Mouse (Mus musculus) spleen, adult 18-20 months (tissue): ENCODE data around the gene Ccdc86.

ENCODE experiments used
- DNase-seq, 2 experiments: peaks; one replicate each; pipeline ENCODE4 v3.0.0; 2022; ENCODE audit warnings: mixed read lengths in 2 of 2

Gene Ccdc86

GRCm38 (mm10) chr19:10949112-10949511, at the start of gene Ccdc86:
Ccdc86 (minus strand) TSS chr19:10949266.
- DNase-seq: peak; percentile 89 to 92

- DNase-seq: no peak
Observed at GRCm38 (mm10) chr19:10993150-10993549, 44.1 kb upstream of the Ccdc86 start, which contains the start of gene Ms4a15. Ms4a15 (minus strand) TSS chr19:10993250.

GRCm38 (mm10) chr19:10991911-10992310, 42.8 kb upstream of the Ccdc86 start:
- no peak for DNase-seq

- DNase-seq: no peak
Observed at GRCm38 (mm10) chr19:10990751-10991150, 41.7 kb upstream of the Ccdc86 start.

- no peak for DNase-seq
Observed at GRCm38 (mm10) chr19:10988563-10988962, 39.5 kb upstream of the Ccdc86 start.

- no peak for DNase-seq
Observed at GRCm38 (mm10) chr19:10985889-10986288, 36.8 kb upstream of the Ccdc86 start.

GRCm38 (mm10) chr19:10984551-10984950, 35.5 kb upstream of the Ccdc86 start:
- DNase-seq: no peak

GRCm38 (mm10) chr19:10983146-10983545, 34.1 kb upstream of the Ccdc86 start:
- DNase-seq: peak in 1 of 2 experiments; percentile 63

- DNase-seq: peak in 1 of 2 experiments; percentile 18
Observed at GRCm38 (mm10) chr19:10980210-10980609, 31.1 kb upstream of the Ccdc86 start.

- DNase-seq: peak; percentile 84 to 93
Observed at GRCm38 (mm10) chr19:10979184-10980168, 30.4 kb upstream of the Ccdc86 start.

GRCm38 (mm10) chr19:10976318-10976717, 27.3 kb upstream of the Ccdc86 start:
- DNase-seq: no peak

GRCm38 (mm10) chr19:10975187-10975586, 26.1 kb upstream of the Ccdc86 start:
- DNase-seq: no peak

- DNase-seq: no peak
Observed at GRCm38 (mm10) chr19:10974238-10974865, 25.3 kb upstream of the Ccdc86 start, which contains the start of gene Ms4a10. Ms4a10 (minus strand) TSS chr19:10974670.

- DNase-seq: no peak
Observed at GRCm38 (mm10) chr19:10973187-10973586, 24.1 kb upstream of the Ccdc86 start.

GRCm38 (mm10) chr19:10972660-10973059, 23.6 kb upstream of the Ccdc86 start:
- DNase-seq: no peak

GRCm38 (mm10) chr19:10970457-10970856, 21.4 kb upstream of the Ccdc86 start:
- DNase-seq: no peak

- no peak for DNase-seq
Observed at GRCm38 (mm10) chr19:10968578-10968977, 19.5 kb upstream of the Ccdc86 start.

GRCm38 (mm10) chr19:10965721-10966120, 16.7 kb upstream of the Ccdc86 start:
- no peak for DNase-seq

- DNase-seq: no peak
Observed at GRCm38 (mm10) chr19:10959978-10960346, 10.9 kb upstream of the Ccdc86 start.

- DNase-seq: no peak
Observed at GRCm38 (mm10) chr19:10959085-10959977, 10.3 kb upstream of the Ccdc86 start.

GRCm38 (mm10) chr19:10952021-10952939, 3.2 kb upstream of the Ccdc86 start:
- DNase-seq: no peak

- DNase-seq: no peak
Observed at GRCm38 (mm10) chr19:10949558-10949957, 492 bp upstream of the Ccdc86 start.
